Mouse (Mus musculus): ENCODE measurements around the gene Uso1.
"Not testable (repeated sequence)": the region's sequence is repeated elsewhere in the genome, so short reads cannot be mapped to it uniquely, and the experiment has no call there.

Gene Uso1

DNA sequence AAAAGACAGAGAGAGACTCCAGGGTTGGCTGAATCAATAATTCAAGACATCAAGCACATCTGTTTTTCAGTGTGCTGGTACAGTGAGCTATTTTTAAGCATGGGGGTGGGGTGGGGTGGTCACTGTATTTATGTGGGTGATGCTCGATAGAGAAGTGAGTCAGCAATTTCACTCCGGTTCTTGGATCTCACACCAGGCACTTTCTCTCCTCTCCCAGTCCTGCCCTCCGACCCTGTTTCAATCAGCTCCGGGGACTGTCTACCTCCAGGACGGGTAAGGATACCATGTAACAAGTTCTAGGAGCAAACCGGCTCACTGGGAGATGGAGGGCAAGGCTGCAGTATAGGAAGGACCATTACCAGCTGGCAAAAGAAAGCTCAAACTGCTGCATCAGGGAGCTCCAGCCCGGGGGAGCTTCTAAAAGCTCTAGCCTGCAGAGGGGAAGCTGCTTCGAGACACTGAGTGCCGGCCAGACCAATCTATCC lies 10.6 kb upstream of the Uso1 start:
- no peak for DNase-seq (ENCODE audit: low spot score in 2 of 2)

DNA sequence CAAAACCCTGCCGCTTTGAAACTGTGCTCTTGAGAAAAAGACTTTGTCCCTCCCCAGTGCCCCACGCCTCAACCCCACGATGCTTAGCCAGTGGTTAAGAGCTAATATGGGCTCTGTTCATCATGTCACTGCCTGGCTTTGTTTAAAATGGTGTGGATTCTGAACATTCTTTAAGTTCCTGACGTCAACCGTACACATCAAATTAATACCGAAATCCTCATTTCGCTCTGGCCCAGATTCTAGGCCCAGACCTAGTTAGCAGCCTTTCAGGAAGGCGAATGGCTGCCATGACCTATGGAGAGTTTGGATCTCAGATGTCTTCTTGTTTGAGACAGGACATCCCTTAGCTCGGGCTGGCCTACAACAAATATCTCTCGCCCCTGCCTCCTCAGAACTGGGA lies 10.0 kb upstream of the Uso1 start:
- DNase-seq (ENCODE audit: low spot score in 2 of 2): no peak

GRCm38 (mm10) chr5:92128570-92128969 lies 9.2 kb upstream of the Uso1 start:
- DNase-seq (ENCODE audit: low spot score in 2 of 2): no peak

- no peak for DNase-seq (ENCODE audit: low spot score in 2 of 2)
Measured at GRCm38 (mm10) chr5:92129321-92129768, 8.4 kb upstream of the Uso1 start.

GRCm38 (mm10) chr5:92130040-92130682 lies 7.6 kb upstream of the Uso1 start:
- DNase-seq (ENCODE audit: low spot score in 2 of 2): no peak

DNA sequence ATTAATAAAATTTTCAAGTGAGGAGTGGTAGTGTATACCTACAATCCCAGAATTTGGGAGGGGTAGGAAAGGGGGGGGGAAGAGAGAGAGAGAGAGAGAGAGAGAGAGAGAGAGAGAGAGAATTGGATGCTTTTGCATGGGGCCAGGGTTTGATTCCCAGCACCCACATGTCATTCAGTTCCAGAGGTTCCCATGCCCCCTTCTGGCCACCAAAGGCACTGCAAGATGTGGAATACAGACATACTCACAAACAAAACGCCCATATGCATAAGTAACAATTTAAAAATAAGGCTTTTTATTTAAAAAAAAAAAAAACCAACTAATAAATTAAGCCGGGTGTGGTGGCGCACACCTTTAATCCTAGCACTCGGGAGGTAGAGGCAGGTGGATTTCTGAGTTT lies 5.6 kb upstream of the Uso1 start:
- DNase-seq (ENCODE audit: low spot score in 2 of 2): no peak

DNA sequence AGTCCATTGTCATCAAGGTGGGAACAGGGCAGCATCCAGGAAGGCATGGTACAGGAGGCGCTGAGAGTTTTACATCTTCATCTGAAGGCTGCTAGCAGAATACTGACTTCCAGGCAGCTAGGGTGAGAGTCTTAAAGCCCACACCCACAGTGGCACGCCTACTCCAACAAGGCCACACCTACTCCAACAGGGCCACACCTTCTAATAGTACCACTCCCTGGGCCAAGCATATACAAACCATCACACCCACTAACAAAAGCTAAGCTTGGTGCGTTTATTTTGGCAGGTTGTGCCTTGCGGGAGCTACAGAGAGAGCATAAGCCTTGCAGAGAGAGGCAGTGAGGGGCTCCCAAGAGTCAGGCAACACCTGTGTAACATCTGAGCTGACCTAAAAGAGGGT lies 4.7 kb upstream of the Uso1 start:
- not testable (repeated sequence) for DNase-seq (ENCODE audit: low spot score in 2 of 2)

- no peak for DNase-seq (ENCODE audit: low spot score in 2 of 2)
Measured at GRCm38 (mm10) chr5:92134934-92135333, 2.8 kb upstream of the Uso1 start.

DNA sequence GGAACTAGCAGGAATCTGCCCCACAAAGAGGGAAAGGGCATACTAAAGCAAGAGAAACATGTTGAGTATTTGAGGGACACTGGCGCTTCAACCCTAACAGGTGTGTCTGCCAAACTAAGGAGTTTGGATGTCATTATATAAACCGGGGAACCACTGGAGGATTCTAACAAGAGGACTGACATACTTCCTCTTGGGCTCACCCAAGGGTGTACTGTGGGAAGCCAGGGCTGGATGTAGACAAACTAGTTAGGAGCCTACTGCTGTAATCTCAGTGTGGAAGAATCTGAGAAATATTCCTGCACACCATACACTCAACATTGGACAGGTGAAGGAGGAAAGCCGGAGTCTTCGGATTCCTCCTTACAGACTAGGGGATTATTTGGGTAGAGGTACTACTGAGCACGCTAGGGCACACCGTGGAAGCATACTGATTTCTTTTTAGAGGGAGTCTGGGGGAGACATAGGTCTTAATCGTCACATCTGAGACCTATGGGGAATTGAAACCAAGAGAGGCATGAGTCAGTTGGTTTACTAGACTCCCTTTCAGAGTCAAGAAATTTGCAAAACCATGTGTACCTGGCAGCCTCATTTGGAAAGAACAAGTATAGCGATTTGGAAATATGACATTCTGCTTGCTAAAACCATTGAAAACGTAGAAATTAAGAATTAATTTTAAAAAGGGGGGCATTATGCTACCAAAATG lies 1.1 kb upstream of the Uso1 start:
- DNase-seq (ENCODE audit: low spot score in 2 of 2): no peak

GRCm38 (mm10) chr5:92138093-92138621 lies 419 bp downstream of the Uso1 start:
- DNase-seq (ENCODE audit: low spot score in 2 of 2): peak; percentile 25 to 44

DNA sequence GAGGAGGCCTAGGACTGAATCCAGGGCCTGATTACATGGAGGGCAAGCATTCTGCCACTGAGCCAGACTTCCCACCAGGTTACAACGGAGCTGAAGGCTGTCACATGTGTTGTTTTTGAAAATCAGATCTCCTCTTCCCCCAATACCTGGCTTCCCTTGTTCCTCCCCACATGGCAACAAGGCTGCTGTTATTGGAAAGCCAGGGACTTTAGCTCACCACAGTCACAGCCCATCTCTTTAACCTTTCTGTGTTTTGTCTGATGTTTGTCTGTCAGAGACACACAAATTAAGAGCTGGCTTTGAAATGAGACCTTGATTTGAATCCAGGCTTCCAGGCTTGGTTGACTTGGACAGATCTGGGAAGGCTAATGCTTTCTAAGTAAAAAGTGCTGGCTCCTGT lies 1.5 kb downstream of the Uso1 start:
- DNase-seq (ENCODE audit: low spot score in 2 of 2): no peak

DNA sequence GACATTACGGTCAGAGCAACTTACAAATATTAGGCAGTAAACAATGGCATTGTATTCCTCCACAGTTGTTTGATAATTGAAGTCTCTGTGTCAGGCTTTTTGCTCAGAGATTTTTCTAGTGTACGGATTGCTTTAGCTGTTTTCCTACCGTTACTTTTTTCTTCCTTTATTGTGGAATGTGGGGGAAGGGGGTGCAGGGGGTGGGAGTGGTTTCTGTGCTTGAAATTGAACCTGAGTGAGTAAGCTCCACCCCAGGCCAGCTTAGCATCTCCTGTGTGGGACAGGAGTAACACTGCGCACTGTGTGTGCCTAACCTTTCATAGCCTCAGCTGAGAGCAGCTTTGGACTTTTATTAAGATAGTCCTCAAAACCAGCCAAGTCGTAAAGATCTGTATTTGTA lies 4.0 kb downstream of the Uso1 start:
- DNase-seq (ENCODE audit: low spot score in 2 of 2): no peak

- no peak for DNase-seq (ENCODE audit: low spot score in 2 of 2)
Measured at GRCm38 (mm10) chr5:92142481-92142880, 4.7 kb downstream of the Uso1 start.

- DNase-seq (ENCODE audit: low spot score in 2 of 2): no peak
Measured at GRCm38 (mm10) chr5:92143665-92144064, 5.9 kb downstream of the Uso1 start.

DNA sequence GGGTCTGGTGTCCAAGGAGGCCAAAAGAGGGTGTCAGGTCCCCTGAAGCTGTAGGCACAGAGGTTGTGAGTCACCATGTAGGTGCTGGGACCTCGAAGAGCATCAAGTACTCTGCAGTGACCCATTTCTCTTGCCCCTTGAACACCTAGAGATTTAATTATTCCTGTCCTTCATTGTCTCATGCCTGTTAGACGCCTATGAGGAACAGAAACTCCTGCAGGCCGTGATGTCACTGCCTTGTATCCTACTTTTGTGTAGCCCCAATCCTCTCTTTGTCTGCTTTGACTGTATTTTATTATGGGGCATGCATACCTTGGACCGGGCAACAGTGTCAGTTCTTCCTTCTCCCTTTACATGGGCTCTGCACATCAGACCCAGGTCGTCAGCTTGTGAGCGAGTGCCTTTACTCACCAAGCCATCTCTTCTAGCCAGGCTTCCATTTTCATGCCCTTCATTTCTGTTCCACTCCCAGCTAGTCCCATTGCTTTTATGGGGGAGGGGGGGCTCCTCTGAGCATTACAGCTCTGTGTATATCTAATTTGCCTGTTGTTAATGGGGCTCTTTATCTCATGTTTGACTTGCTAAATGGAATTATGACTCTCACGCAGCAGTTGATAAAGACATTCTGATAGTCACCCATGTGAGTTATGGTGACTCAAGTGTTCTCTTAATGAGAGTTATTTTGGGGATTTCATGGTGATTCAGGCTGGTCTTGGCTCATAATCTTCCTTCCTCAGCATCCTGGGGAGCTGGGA lies 7.4 kb downstream of the Uso1 start:
- DNase-seq (ENCODE audit: low spot score in 2 of 2): no peak

DNA sequence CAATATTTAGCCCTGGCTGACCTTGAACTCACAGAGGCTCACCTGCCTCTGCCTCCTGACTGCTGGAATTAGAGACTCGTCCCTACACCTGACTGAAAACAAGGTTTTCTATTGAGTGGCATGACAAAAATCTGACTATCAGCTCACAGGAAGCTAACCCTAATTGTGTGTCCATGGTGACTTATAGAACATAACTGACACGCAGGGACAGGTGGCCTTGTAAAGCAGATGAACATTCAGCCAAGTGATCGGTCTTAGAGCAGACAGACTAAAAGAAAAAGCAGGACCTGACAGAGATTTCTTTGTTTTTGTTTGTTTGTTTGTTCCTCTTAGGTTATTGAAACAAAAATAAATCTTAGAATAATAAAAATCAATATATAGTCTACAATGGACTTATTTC lies 10.5 kb downstream of the Uso1 start:
- DNase-seq (ENCODE audit: low spot score in 2 of 2): no peak

DNA sequence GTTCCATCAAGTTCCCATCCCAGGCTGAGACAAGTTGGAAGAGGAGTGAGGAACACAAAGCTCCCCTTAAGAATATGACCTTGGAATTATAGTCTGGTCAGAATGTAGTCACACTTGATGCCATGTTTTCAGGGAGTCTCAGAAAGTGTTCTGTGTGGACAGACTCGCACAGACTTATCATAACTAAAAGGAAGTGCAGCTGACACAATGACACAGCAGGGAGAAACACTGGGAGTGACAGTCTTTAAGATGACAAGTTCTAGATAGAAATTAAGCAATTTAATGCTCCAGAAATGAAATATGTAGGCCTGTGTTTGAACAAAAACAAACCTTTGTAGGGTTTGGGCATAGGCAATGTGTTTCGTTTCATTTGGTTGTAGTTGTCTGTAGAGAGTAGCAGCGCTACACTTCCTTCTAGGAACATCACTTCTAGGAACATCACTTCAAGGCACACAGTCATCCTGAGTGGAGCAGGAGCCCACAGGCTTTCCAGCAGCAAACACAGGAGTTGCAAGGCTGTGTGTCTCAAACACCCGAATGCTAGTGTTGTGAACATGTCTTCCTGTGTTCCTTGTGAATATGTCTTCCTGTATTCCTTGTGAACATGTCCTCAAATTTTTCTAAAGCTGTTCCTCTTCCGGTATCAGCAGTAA lies 11.7 kb downstream of the Uso1 start:
- no peak for DNase-seq (ENCODE audit: low spot score in 2 of 2)

GRCm38 (mm10) chr5:92154861-92155260 lies 17.1 kb downstream of the Uso1 start:
- no peak for DNase-seq (ENCODE audit: low spot score in 2 of 2)

- no peak for DNase-seq (ENCODE audit: low spot score in 2 of 2)
Measured at GRCm38 (mm10) chr5:92165976-92166375, 28.2 kb downstream of the Uso1 start.

- no peak for DNase-seq (ENCODE audit: low spot score in 2 of 2)
Measured at GRCm38 (mm10) chr5:92183071-92183830, 45.5 kb downstream of the Uso1 start.

DNA sequence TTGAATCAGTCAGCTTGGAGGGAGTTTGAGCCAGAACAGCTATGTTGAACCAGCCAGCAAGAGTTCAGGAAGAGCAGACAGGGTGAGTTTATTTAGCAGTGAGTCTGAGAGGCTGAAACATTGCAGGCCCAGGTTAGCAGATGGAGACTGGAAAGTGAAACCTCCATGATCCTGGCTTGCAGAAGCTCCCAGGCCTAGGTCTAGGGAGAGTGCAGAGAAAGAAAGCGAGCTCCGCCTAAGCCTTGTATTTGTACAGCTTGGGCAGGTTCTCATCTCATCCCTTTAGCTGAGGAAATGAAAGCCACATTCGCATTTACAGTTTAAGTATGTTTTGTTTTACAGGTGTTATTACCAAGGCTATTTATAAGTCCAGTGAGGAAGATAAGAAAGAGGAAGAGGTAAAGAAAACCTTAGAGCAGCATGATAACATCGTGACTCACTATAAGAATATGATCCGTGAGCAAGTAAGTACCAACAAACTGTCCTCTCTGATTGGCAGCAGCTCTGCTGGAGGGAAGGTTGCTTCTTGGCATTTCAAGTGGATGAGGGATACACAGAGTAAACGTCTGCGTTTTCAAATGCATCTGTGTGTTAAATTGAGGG lies 51.2 kb downstream of the Uso1 start:
- no peak for DNase-seq (ENCODE audit: low spot score in 2 of 2)
